Mouse (Mus musculus) Patski (cell line): ENCODE measurements around the gene Kmt2d. TPM values are rescaled to one million over a fixed set of nuclear protein-coding genes. Genes with fewer than 3 reads are reported as not detected.
"Not testable (repeated sequence)": the region's sequence is repeated elsewhere in the genome, so short reads cannot be mapped to it uniquely, and the experiment has no call there.

Source experiments
- ATAC-seq: fragments of 100-300 bp; one replicate; pipeline ENCODE4 v1.8.0; 2021
- CTCF ChIA-PET: fragments of 350-600 bp; sonication (Branson Sonifier 250); formaldehyde crosslinking; loops from one replicate; lab custom pipeline; 2022; ENCODE audit warnings: inconsistent platforms; lab: Charles Lee
- POLR2A ChIA-PET: fragments of 350-600 bp; sonication (Branson Sonifier 250); formaldehyde crosslinking; loops from one replicate; lab custom pipeline; 2022; ENCODE audit warnings: antibody characterized with exemption, inconsistent platforms; lab: Charles Lee
- DNase-seq: peaks from one replicate; pipeline ENCODE4 v3.0.0-alpha.2; 2011; ENCODE audit warnings: low read depth, low spot score
- H3K27me3 ChIP-seq: fragments of 371-371 bp; one replicate; pipeline ENCODE4 v1.5.1; 2021
- CTCF ChIP-seq: fragments of 100-300 bp; IDR thresholded peaks from one replicate; pipeline ENCODE4 v1.5.1; 2021
- in situ Hi-C: fragments of 300-500 bp; cut with MboI; formaldehyde crosslinking; loops from 3 replicates; pipeline ENCODE4 v1.11.1; 2018; ENCODE audit warnings: low pct_unique_long_range_greater_than_20kb, mixed read lengths
- polyA plus RNA-seq: library from polyadenylated mRNA; unstranded; gene quantifications from one replicate; pipeline ENCODE4 v1.2.3, GENCODE M21; 2021

Gene Kmt2d
- polyA plus RNA-seq, 1 experiment from 2014 or later, result 29.6 TPM

GRCm38 (mm10) chr15:98812741-98813424 lies 58.1 kb downstream of the Kmt2d start:
- CTCF ChIA-PET, result interaction anchor here (0.9 to 1.5 kb wide), 2 partner anchors 18 to 149 kb away, joined by 3 to 4 read pairs; no protein-coding TSS in a partner anchor
- DNase-seq (no peak), ATAC-seq (no peak)
- TF ChIP-seq CTCF, result no peak
- in situ Hi-C loops, result no loop called here
- no peaks in the 10 kb centered on the region for H3K27me3 ChIP-seq
- POLR2A ChIA-PET, result no interaction called here

GRCm38 (mm10) chr15:98810212-98810611 lies 60.8 kb downstream of the Kmt2d start:
- DNase-seq, H3K27me3 ChIP-seq, in situ Hi-C loops, ATAC-seq: not testable (repeated sequence)
- ChIA-PET CTCF (interaction anchor here (1.3 kb wide), 1 partner anchor 11 kb away, joined by 4 read pairs; no protein-coding TSS in a partner anchor), POLR2A (interaction anchor here (2.0 kb wide), 1 partner anchor 12 kb away, joined by 4 read pairs; no protein-coding TSS in a partner anchor)

GRCm38 (mm10) chr15:98809390-98809789 lies 61.6 kb downstream of the Kmt2d start, which contains the start of gene Ddn:
Ddn (minus strand) TSS chr15:98809490.
- ChIA-PET POLR2A (interaction anchor here (0.7 to 2.0 kb wide), 2 partner anchors 12 to 116 kb away, joined by 3 to 4 read pairs; no protein-coding TSS in a partner anchor), CTCF (interaction anchor here (2.3 kb wide), 1 partner anchor 21 kb away, joined by 6 read pairs; no protein-coding TSS in a partner anchor)
- ATAC-seq, result no peak
- peaks cover 7% of the 10 kb centered on the region for H3K27me3 ChIP-seq
- no peak for TF ChIP-seq CTCF
- DNase-seq, result no peak
- in situ Hi-C loops, result no loop called here

GRCm38 (mm10) chr15:98808651-98809134 lies 62.3 kb downstream of the Kmt2d start:
- TF ChIP-seq CTCF, result no peak
- no peak for ATAC-seq
- H3K27me3 ChIP-seq, result peaks cover 7% of the 10 kb centered on the region
- ChIA-PET POLR2A (interaction anchor here (0.6 to 0.7 kb wide), 2 partner anchors 12 to 115 kb away, joined by 3 to 4 read pairs; no protein-coding TSS in a partner anchor), CTCF (interaction anchor here (1.0 to 2.3 kb wide), 2 partner anchors 16 to 20 kb away, joined by 3 to 6 read pairs; no protein-coding TSS in a partner anchor)
- in situ Hi-C loops, result no loop called here
- no peak for DNase-seq

- no peak for TF ChIP-seq CTCF
- no peak for ATAC-seq
- DNase-seq, result no peak
- peaks cover 7% of the 10 kb centered on the region for H3K27me3 ChIP-seq
- in situ Hi-C loops, result no loop called here
- ChIA-PET POLR2A (interaction anchor here (0.6 kb wide), 1 partner anchor 13 kb away, joined by 4 read pairs; no protein-coding TSS in a partner anchor), CTCF (interaction anchor here (1.0 to 2.3 kb wide), 2 partner anchors 17 to 19 kb away, joined by 3 to 6 read pairs; no protein-coding TSS in a partner anchor)
Observed at GRCm38 (mm10) chr15:98807895-98808650, 62.9 kb downstream of the Kmt2d start.

GRCm38 (mm10) chr15:98806809-98807770 lies 63.9 kb downstream of the Kmt2d start:
- H3K27me3 ChIP-seq, result peaks cover 7% of the 10 kb centered on the region
- ChIA-PET POLR2A (no interaction called here), CTCF (interaction anchor here (2.3 kb wide), 1 partner anchor 18 kb away, joined by 6 read pairs; no protein-coding TSS in a partner anchor)
- ATAC-seq (no peak), DNase-seq (no peak)
- in situ Hi-C loops, result no loop called here
- no peak for TF ChIP-seq CTCF

- CTCF ChIA-PET, result no interaction called here
- TF ChIP-seq CTCF, result no peak
- in situ Hi-C loops, result no loop called here
- ATAC-seq (no peak), DNase-seq (no peak)
- peaks cover 10% of the 10 kb centered on the region for H3K27me3 ChIP-seq
- POLR2A ChIA-PET, result no interaction called here
Observed at GRCm38 (mm10) chr15:98806071-98806808, 64.8 kb downstream of the Kmt2d start.

GRCm38 (mm10) chr15:98805324-98806040 lies 65.5 kb downstream of the Kmt2d start:
- ATAC-seq, result no peak
- H3K27me3 ChIP-seq, result peaks cover 12% of the 10 kb centered on the region

More at GRCm38 (mm10) chr15:98805324-98806040, 65.5 kb downstream of the Kmt2d start:
- ChIA-PET POLR2A (no interaction called here), CTCF (no interaction called here)
- TF ChIP-seq CTCF, result no peak
- DNase-seq, result no peak
- in situ Hi-C loops, result no loop called here
